Mouse (Mus musculus): ENCODE data around the gene Efcab9.

DNA sequence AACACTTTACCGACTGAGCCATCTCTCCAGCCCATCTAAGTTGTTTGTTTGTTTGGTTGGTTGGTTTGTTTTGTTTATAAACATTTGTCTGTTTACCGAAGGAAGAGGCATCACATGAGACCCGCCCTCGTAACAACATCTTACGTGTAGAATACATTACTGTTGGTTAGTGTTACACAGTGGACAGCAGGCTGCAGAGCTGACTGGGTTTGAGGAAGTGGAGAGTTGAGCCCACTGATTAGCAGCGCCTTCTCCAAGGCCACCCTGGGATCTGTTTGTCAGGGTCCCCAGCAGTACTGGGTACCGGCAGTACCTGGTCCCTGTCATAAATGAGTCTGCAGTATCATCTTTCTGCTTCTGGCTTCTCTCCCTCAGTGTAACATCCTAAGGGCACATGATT is 36.2 kb upstream of the Efcab9 start:
- TF ChIP-seq CTCF (conservative IDR thresholded peaks at IDR 0.05 in 1 of 2, IDR thresholded peaks at IDR 0.05 in 1 of 2; ENCODE audit: low read depth in 2 of 2, low read length in 2 of 2) (no peak), EP300 (IDR thresholded peaks at IDR 0.05; ENCODE audit: low read length) (no peak), NRF1 (IDR thresholded peaks at IDR 0.05; ENCODE audit: low read depth, low read length) (no peak), RAD21 (IDR thresholded peaks at IDR 0.05; ENCODE audit: low read depth, low read length) (no peak), HCFC1 (IDR thresholded peaks at IDR 0.05; ENCODE audit: low read depth, low read length) (no peak)
